Mouse (Mus musculus) B cell, adult 2 months (primary cell): ENCODE data around the gene Sirt7.

Source experiments
- DNase-seq, 2 experiments: peaks; one replicate each; pipeline ENCODE4 v3.0.0; 2022

The Sirt7 gene

GRCm38 (mm10) chr11:120581490-120582267 lies 43.4 kb downstream of the Sirt7 start, which contains the start of gene Arhgdia:
Gene Arhgdia (minus strand): TSS chr11:120581624.
- peak; percentile 90 to 93 for DNase-seq

DNA sequence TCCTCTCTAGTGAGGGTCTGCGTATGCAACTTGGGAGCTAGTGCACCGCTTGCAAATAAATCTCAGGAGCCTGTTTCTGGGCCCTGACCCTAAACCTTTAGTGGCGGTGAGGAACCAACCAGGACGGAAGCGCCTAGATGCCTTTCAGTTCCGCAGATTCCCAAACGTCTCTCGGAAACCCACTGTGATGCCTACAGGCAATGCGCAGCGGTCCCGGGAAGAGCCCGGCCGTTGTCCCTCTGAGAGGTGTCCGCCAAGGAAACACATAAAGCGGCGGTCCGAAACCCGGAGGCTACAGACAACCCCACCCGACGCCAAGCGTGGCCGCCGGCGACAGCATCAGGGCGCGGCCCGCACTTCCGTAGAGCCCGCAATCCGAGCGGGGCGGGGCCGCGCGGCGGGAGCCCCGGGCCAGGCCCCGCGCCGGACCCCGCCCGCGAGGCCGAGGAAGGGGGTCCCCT lies 44.1 kb downstream of the Sirt7 start:
- peak; percentile 48 to 63 for DNase-seq

DNA sequence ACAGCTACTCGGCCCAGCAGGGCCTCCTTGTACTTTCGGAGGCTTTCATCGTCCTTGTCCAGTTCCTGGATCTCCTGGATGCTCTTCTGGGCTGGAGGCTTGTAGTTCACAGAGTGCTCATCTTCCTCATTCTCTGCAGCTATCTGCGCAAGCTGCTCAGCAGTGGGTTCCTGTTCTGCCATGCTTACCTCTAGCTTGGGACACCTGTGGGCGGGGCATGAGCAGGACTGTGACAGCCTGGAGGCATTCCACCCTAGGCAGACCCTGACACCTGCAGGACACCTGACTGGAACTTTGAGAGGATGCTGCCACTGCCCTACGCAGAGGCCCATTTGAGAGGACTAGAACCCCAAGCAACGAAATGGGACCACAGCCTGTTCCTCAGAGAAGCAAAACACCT lies 44.9 kb downstream of the Sirt7 start:
- DNase-seq, result peak; percentile 57 to 58

DNA sequence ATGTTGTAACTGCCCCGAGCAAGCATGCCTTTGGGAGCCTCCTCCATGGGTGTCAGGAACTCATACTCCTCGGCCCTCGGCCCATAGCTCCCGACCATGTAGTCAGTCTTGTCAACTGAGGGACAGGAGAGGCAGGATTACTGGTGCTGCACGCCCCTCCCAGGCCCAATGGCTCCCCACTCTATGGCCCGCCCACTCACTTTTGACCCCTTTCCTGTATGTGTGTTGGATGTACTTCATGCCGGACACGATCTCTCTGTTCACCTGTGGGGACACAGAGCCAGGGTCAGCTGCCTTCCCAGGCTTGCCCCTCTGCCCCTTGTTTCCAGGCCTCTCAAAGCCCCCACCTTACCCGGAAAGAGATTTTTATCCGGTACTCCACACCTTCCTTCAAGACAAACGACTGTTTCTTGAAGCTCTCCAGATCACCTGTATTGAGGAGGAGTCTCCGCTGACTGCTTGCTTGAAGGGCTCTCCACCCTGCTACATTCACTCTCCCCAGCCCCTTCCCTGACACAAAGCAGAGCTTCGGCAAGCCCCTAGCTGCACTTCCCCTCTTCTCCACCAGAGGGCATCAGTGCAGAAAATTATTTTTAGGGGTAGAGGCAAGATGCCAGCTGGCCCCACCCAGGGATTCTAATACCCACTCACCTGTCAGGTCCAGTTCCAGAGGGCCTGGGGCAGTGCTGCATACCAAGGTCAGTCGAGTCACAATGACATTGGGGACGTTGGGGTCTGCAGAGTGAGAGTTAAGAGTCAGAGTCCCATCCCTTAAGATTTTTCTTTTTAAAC lies 45.5 kb downstream of the Sirt7 start:
- peak; percentile 91 to 92 for DNase-seq

GRCm38 (mm10) chr11:120578694-120579243 lies 46.3 kb downstream of the Sirt7 start:
- DNase-seq, result peak in 1 of 2 experiments; percentile 8

- no peak for DNase-seq
Measured at GRCm38 (mm10) chr11:120578024-120578693, 46.9 kb downstream of the Sirt7 start.

GRCm38 (mm10) chr11:120577211-120578023 lies 47.6 kb downstream of the Sirt7 start:
- DNase-seq, result peak; percentile 48 to 51

- DNase-seq, result peak in 1 of 2 experiments; percentile 8
Measured at GRCm38 (mm10) chr11:120576365-120576981, 48.6 kb downstream of the Sirt7 start.

GRCm38 (mm10) chr11:120575940-120576339 lies 49.1 kb downstream of the Sirt7 start:
- no peak for DNase-seq

DNA sequence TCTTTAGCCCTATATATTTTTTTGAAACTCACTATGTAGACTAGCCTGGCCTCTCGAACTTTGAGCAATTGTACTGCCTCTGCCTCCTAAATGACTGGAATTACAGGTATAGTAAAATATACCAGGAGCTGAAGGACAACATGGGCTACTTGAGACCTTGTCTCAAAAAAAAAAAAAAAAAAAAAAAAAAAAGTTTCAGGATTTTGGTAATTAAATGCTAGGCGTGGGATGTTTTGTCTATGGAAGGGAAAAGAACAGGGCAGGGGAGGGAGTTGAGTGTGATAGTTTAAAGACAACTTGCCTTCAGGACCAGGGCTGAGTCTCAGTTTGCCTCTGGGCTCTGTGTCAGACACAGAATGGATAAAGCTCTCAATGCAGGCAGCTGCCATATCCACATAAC lies 50.0 kb downstream of the Sirt7 start:
- no peak for DNase-seq

GRCm38 (mm10) chr11:120574278-120574600 lies 50.8 kb downstream of the Sirt7 start:
- DNase-seq, result no peak

GRCm38 (mm10) chr11:120573585-120574277 lies 51.3 kb downstream of the Sirt7 start:
- no peak for DNase-seq

DNA sequence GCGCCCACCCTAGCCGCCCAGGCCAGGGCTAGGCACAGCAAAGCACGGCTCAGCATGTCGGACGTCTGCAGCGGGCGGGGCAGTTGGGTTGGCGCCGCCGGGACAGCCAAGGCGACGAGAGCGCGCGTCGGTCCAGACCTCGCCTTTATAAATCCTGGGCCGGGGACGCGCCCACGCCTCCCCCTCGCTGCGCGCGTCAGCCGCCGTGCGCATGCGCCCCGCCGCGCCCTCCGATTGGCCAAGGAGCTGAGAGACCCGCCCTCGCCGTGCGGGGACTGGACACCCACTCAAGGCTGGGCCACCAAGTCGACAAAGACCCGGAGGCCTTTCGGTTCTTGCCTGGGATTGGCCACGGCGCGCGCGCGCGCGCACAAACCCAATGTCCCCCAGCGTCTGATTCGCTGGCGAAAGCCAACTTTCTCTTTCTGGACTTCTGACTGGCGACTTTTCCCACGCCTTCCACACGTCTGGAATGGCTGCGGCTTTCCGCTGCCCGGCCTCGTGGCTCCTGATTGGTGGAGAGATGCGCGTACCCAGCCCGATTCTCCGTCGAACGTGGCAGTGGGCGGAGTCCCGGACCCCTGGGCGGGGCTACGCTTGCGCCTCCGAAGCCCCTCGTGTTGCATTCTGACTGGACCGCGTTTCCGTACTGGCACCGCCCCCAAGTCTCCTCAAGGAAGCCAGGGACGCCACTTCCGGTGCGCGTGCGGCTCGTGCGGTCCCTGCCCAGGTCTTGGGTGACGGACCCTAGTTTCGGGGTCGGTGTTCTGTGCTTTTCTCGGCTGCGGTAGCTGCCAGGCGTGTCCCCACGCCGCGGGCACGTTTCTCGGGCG lies 52.1 kb downstream of the Sirt7 start, which contains the start of gene P4hb:
TSS of gene P4hb (minus strand) at position 502 of the 833 bp plus-strand sequence.
- DNase-seq, result peak; percentile 98

DNA sequence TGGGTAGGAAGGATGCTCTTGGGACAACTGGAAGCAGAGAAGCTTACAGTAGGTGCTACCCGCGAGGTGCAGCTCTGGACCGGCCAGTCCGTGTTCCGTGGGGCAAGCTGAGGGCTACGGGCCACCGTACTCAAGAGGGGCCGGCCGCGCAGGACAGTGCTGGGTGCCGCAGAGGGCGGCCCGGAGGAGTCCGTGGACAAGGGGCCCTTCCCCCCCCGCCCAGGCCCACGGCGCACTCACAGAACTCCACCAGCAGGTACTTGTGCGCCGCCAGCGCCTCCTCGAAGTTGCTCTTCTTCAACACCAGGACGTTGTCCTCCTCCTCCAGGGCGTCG lies 52.7 kb downstream of the Sirt7 start:
- no peak for DNase-seq

GRCm38 (mm10) chr11:120571754-120572416 lies 53.2 kb downstream of the Sirt7 start:
- DNase-seq, result no peak

- no peak for DNase-seq
Measured at GRCm38 (mm10) chr11:120571122-120571521, 53.9 kb downstream of the Sirt7 start.
